Mouse (Mus musculus): ENCODE results near the gene Mmrn1. TPM values are rescaled to one million over a fixed set of nuclear protein-coding genes. Genes with fewer than 3 reads are reported as not detected.

The Mmrn1 gene
- polyA plus RNA-seq, 1 experiment from 2014 or later, result 6.7 TPM

Other genes with a start within 250 kb of the Mmrn1 start
- gene Snca, start 95.1 kb upstream of the Mmrn1 start, polyA plus RNA-seq (2016; fragmentation: Nextera tagmentation; extraction: Ambion mirVana), result 8.9 and 12.6 TPM in 2 replicates